Mouse (Mus musculus): Measurements from ENCODE around the gene Tmprss6.
A peak's percentile ranks its signal among the peaks of the same experiment; 100 is the strongest.

The Tmprss6 gene

GRCm38 (mm10) chr15:78468379-78468937 is at the start of gene Tmprss6:
Gene Tmprss6 (minus strand): TSS chr15:78468634.
- no peak for DNase-seq (ENCODE audit: low spot score)

DNA sequence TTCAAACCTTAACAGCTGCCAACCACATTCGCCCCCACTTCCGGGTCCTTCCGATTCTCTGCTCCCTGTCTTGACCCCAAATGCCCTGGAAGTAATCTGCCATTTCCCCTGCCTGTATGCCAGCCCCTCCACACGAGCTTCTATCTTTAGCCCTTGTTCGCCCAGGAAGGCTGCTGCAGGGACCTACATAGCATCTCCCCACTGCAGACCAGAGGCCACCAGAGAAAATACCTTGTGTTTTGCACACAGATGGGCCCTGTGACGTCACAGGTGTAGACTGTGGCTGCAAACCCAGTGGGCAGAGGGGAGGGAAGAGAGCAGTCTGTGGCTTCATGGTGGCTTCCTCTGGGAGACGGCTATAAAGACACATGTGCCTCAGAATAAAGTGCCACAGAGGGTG is 49.8 kb upstream of the Tmprss6 start:
- DNase-seq (ENCODE audit: low spot score) = no peak

GRCm38 (mm10) chr15:78515759-78516158 is 47.3 kb upstream of the Tmprss6 start:
- DNase-seq (ENCODE audit: low spot score) = no peak

DNA sequence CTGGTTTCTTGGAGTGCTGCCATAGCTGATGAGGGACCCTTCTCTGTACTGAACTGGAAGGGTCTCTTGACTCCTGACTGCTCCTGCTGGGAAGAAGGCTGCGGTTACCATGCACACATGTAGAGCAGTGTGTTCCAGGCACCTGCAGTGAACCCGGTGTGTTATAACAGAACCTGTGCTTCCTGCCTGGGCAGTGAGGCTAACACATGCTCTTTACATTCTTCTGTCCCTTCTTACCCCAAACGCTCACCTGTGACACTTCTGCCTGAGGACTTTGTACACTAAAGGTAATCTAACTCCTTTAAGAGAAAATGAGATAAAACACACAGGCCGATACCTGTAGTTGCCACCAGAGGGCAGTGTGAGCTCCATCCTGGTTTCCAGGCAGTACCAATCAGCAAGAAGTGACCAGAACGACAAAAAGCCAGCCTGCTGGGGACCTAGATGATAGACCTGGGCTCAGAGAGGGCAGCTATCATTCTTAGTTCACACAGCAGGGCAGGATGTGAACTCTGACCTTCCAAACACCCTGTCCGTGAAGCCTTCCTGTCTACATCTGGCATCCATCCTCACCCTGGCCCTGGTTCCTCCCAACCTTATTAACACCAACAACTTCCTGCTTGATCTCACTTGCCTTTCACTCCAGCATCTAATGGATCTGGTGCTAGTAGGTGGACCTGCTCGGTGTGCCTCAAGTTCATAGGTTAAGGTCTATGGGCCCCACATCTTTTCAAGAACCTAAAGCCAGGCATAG is 46.1 kb upstream of the Tmprss6 start:
- DNase-seq (ENCODE audit: low spot score) = peak; percentile 49

DNA sequence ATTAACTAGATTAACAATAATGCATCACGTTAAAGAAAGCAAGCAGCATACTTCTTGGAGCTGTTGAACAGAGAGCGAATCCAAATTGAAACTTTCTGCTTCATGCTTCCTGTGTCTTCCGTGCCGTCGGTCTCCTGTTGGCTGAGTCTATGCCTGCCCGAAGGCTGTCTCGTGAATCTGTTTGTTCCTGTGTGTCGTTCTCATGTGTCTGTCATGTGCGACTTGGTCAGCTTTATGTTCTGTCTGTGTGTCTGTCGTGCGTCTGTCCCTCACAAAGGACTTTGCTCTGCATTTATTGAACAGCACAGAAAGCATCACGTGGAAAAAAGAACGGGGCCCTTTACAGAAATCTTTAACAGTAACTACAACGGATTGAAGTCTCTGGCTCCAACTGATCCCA is 44.6 kb upstream of the Tmprss6 start:
- DNase-seq (ENCODE audit: low spot score) = no peak

- no peak for DNase-seq (ENCODE audit: low spot score)
Observed at GRCm38 (mm10) chr15:78511951-78512350, 43.5 kb upstream of the Tmprss6 start.

- no peak for DNase-seq (ENCODE audit: low spot score)
Observed at GRCm38 (mm10) chr15:78510736-78511135, 42.3 kb upstream of the Tmprss6 start.

DNA sequence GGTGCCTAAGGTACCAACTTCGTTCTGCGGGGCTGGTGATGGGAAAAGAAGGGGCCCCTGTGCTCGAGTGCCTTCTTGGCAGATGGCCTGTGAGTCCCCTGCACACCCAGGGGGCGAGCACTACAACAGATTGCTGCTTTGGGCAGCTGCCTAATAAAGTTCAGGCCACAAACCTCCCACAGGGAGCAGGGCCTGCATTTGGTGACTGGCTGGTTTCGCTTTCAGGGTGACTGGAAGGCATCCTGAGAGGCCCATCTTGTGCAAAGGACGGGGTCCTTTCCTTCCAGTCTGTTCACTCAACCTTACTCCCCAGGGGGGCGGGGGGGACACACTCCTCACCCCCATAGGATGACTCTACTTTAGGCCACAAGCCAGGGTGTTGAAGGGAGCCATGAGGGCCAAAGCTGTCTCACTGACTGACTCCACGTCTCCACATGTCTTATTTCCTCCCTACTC is 41.7 kb upstream of the Tmprss6 start:
- no peak for DNase-seq (ENCODE audit: low spot score)

DNA sequence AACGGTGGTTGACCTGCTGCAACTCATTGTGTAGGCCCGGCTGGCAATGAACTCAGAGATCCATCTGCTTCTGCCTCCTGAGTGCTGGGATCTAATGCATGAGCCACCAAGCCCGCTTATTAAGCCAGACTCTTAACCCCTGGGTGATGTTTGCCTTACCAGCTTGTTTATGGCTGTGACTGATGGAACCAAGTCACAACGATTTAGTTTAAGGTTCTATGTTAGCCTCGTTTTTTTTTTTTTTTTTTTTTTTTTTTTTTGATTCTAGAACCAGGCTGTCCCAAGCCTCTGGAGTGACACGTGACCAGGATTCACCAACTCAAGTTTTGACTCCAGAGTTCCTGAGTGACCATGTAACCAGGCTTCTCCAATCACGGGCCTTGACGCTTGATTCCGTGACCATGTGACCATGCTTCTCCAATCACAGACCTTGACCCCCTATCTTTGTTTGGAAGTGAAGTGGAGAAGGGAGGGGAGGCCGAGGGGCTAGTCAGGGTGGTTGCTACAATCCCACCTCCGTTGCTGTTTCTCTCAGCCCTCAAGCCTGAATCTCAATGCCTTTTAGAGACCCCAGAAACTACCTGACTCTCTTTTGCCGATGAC is 41.0 kb upstream of the Tmprss6 start:
- no peak for DNase-seq (ENCODE audit: low spot score)

DNA sequence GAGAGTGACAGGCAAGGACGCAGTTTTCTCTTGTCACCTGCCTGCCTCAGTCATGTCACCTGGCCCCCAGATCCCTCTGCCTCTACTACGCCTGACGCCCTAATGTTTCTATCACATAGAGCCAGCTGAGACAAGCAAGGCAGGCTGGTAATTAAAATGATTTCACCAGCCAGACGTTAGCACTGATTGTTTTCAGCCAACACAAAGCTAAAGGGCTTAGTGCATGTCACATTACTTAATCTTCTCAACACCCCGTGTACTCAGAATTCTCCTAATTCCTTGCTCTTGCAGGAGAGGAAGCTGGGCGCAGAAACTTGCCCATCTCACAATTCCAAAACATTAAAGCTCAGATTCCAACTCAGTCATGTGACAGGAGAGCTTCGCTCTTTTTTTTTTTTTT is 40.0 kb upstream of the Tmprss6 start:
- no peak for DNase-seq (ENCODE audit: low spot score)

DNA sequence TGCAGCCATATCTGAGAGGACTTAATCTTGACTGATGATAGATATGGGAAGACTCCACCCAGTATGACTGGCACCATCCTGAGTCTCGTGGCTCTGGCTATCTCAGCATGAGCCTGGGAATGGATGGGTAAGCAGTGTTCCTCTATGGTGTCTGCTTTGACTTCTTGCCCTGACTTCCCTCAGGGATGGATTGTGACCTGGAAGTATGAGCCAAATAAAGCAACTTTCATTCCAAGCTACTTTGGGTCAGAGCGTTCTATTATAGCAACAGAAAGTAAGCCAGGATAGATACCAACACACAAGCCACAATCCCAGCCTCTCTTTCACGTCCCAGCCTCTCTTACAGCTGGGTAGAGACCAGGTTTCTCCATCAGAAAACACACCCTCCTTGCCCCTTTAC is 37.1 kb upstream of the Tmprss6 start:
- DNase-seq (ENCODE audit: low spot score) = no peak

GRCm38 (mm10) chr15:78504816-78505215 is 36.4 kb upstream of the Tmprss6 start:
- DNase-seq (ENCODE audit: low spot score) = no peak

DNA sequence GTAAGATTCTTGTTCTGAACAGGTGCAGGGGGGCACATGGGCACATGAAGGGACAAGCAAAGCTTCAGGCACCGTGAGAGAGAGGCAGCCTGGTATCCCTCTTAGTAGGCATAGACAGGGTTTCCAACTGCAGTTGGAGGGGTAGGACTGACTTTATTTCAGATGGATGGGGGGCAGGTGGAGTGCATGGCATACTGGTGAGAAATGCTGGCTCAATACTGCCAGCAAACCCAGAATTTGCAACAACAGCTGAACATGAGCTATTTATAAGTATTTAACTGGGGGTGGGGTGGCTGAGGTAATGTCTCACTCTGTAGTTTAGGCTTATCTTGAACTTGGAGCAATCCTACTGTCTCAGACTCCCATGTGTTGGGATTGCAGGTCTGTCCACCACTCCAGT is 35.6 kb upstream of the Tmprss6 start:
- DNase-seq (ENCODE audit: low spot score) = no peak

DNA sequence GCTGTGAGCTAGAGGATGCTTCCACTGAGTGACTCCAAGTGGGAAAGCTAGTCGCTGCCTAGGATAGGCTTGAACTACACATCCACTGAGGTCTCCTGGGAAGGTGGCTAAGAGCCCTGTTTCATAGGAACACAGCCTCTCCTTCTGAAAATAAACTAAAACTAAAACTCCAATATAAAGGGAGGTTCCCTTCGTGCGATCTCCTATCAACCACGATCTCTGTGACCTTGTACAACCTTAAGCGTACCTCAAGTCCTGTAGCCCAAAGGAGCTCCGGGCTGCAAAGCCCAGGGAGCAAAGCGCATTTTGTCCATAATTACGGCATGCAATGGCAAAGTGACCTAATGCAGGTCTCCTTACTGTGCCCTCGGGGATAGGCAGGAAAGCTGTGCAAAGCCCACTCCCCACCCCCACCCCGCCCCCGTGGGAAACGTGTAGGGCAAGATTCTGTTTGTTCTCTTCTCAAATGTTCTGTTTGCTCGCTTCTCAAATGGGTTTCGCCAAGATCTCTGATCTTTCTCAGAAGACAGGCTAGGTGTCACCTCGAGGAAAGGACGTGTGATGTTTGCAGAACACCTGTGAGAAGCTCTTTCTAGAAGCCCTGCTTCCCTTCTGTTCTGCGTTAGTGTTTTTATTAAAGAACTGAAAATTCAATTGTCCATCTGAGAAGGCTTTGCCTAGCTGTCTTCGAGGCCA is 34.2 kb upstream of the Tmprss6 start:
- DNase-seq (ENCODE audit: low spot score) = no peak

GRCm38 (mm10) chr15:78494968-78495406 is 26.6 kb upstream of the Tmprss6 start, which contains the start of gene Il2rb:
Gene Il2rb (minus strand): TSS chr15:78495271.
- no peak for DNase-seq (ENCODE audit: low spot score)

GRCm38 (mm10) chr15:78493401-78494010 is 25.1 kb upstream of the Tmprss6 start:
- no peak for DNase-seq (ENCODE audit: low spot score)

GRCm38 (mm10) chr15:78491301-78491700 is 22.9 kb upstream of the Tmprss6 start:
- DNase-seq (ENCODE audit: low spot score) = no peak

DNA sequence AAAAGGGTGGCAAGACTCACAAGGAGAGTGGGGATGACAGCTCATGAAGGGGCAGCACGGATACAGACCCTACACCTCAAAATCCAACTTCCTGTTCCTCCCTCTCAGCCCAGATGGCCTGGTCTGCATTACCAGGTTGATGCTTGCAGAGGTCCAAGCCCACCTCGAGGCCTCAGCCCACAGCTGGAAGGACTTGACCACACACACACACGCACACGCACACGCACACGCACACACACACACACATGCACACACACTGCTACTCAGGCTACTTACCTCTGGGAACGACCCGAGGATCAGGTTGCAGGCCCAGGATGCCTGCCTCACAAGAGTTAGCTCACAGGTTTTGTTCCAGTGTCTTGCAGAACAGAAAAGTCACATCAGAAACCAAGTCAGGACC is 21.5 kb upstream of the Tmprss6 start:
- no peak for DNase-seq (ENCODE audit: low spot score)

- DNase-seq (ENCODE audit: low spot score) = no peak
Observed at GRCm38 (mm10) chr15:78489248-78489647, 20.8 kb upstream of the Tmprss6 start.

GRCm38 (mm10) chr15:78487066-78487465 is 18.6 kb upstream of the Tmprss6 start:
- DNase-seq (ENCODE audit: low spot score) = no peak

DNA sequence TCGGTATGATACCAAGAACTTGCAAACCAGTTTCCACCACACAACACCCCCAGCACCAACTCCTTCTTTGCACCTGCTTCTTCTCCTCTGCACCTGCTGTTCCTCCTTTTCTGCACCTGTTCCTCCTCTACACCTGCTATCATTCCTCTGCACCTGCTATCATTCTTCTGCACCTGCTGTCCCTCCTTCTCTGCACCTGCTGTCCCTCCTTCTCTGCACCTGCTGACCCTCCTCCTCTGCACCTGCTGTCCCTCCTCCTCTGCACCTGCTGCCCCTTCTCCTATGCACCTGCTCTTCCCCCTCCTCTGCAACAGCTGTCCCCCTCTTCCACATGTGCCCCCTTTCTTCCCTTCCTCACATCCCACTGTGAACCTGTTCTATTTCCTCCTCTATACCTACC is 18.1 kb upstream of the Tmprss6 start:
- no peak for DNase-seq (ENCODE audit: low spot score)

- no peak for DNase-seq (ENCODE audit: low spot score)
Observed at GRCm38 (mm10) chr15:78483311-78483710, 14.9 kb upstream of the Tmprss6 start.

Data from urinary bladder, postnatal 10 days (tissue).